Mouse (Mus musculus) monocyte, adult 5-6 weeks (primary cell): Measurements from ENCODE around the gene Bms1. TPM values are rescaled to one million over a fixed set of nuclear protein-coding genes. Genes with fewer than 3 reads are reported as not detected.

ENCODE experiments used
- ATAC-seq: fragments of 153-309, 156-312 bp; replicated peaks from 2 replicates; pipeline ENCODE4 v1.8.0; 2017; ENCODE audit warnings: mild to moderate bottlenecking; ENCODE audit not compliant: low TSS enrichment, insufficient number of reproducible peaks, severe bottlenecking, poor library complexity, low FRiP score
- total RNA-seq: library from RNA; stranded (forward); fragments of 200-1000, 200-491, 200-594 nt; gene quantifications from 3 replicates; pipeline ENCODE4 v1.2.3, GENCODE M21; 2017

Gene Bms1
- total RNA-seq, 1 experiment from 2014 or later, result 77.0 TPM

- ATAC-seq, result no peak
These were observed 46.0 kb downstream of the Bms1 start for GRCm38 (mm10) chr6:118373294-118373693.

GRCm38 (mm10) chr6:118372794-118373193 lies 46.5 kb downstream of the Bms1 start:
- no peak for ATAC-seq

- ATAC-seq, result no peak
These were observed 51.8 kb downstream of the Bms1 start for GRCm38 (mm10) chr6:118367502-118367901.

GRCm38 (mm10) chr6:118366196-118366595 lies 53.1 kb downstream of the Bms1 start:
- ATAC-seq, result no peak

- no peak for ATAC-seq
These were observed 53.5 kb downstream of the Bms1 start for GRCm38 (mm10) chr6:118365781-118366180.

- no peak for ATAC-seq
These were observed 68.9 kb downstream of the Bms1 start for GRCm38 (mm10) chr6:118350342-118350741.

GRCm38 (mm10) chr6:118348186-118348585 lies 71.1 kb downstream of the Bms1 start:
- no peak for ATAC-seq

- ATAC-seq, result no peak
These were observed 72.0 kb downstream of the Bms1 start for GRCm38 (mm10) chr6:118347291-118347690.

- no peak for ATAC-seq
These were observed 77.3 kb downstream of the Bms1 start for GRCm38 (mm10) chr6:118341861-118342485.

- ATAC-seq, result no peak
These were observed 81.6 kb downstream of the Bms1 start for GRCm38 (mm10) chr6:118337660-118338059.

DNA sequence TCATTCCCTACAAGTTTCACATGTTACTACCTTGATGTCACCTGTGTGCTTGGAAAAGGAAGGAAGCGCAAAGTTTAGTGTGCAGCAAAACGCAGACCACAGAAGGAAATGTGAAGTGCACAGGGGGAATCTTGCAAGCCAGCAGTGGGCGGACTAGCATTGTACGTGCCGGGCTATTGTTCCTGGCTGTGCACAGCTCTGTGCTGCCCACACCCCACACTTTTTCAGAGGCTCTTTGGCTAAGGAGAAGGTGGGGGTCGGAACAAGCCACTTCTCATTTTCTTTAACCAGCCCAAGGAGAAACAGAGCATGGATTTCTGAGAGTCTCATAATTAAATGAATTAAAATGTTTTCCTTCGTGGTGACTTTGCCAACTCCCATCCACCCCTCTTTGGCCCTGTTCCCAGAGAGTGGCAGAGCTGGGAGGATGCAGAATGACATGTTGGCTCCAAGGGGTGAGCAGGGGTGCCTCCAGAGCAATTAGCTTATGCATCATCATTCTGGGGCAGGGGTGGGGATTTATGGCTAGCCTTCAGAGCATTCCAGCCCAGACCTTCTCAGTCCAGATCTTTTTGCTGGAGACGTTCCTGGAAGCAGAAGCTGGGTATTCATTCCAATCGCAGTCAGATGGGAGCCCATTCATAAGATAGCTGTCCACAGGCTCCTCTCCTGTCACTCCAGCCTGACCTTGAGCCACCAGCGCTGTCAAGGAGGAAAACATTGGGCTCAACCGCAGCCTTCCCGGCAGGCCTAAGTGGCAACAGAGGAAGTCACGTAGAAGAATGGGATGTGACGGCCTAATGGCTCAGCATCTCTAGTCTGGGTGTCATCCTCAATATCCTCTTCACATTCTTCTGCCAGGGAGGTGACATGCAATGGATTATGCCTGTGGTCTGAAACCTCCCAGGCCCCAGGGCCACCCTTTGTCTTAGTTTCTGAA lies 82.5 kb downstream of the Bms1 start:
- ATAC-seq, result no peak

- ATAC-seq, result no peak
These were observed 83.3 kb downstream of the Bms1 start for GRCm38 (mm10) chr6:118335934-118336450.

DNA sequence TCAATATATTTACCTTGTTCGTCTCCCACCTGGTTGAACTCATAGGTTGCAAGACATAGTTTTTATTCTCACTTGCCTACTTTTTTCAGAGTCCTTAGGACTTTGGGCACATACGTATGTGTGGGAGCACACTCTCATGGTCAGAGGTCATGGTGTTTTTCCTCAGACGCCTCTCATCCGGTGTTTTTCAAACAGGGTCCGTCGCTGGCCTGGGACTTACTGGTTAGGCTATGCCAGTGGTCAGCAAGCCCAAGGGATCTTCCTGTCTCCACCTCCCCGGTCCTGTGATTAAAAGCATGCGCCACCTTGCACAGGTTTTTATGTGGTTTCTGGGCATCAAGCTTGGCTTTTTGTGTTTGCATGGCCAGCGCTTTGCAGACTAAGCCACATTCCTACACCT lies 85.4 kb downstream of the Bms1 start:
- ATAC-seq, result no peak

Other genes starting within 250 kb of the Bms1 start
- 0.19 to 0.58 TPM (median 0.21 TPM) in 3 replicates for gene Ret, start 221.8 kb downstream of the Bms1 start, total RNA-seq
- 1.3 TPM in 1 of 3 replicates, not detected in the others for gene Zfp248, start 36.1 kb upstream of the Bms1 start, total RNA-seq
- 0.38 to 0.87 TPM in 2 of 3 replicates, not detected in the other for gene Zfp9, start 59.8 kb upstream of the Bms1 start, total RNA-seq
- gene Ankrd26, start 142.8 kb upstream of the Bms1 start, total RNA-seq, result 6.3 to 15.4 TPM (median 9.3 TPM) in 3 replicates